ENCODE assay signal across 14 mouse cellular contexts in the genomic region with DNA sequence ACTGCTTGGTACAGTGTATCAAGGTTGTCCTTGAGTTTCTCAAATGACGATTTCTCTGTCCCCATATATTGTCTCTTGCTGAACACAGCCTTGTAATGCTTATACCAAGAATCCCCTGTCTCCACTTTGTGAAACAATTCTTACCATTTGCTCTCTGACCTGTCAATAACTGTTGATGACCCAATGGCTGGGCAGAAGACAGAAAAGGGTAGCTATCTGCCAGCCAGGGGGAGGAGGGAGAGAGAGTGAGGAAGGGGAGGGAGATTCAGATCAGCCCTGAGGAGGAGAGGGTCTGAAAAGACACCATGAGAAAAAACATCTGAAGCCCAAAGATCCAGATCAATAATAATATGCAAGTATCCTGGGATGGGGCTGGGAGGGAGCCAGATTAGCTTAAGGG. TPM values are rescaled to one million over a fixed set of nuclear protein-coding genes. Genes with fewer than 3 reads are reported as not detected.
"Had no signal": no experiment of that assay in that cellular context is flagged by ENCODE, and none has a peak within 500 bp of the region (broad histone marks: within the 10 kb centered on the region; RNA-seq: fewer than 3 reads in every experiment).

No protein-coding gene starts in this region.

- H3K27ac ChIP-seq: kidney, postnatal 0 days; left cerebral cortex, adult 2 months; liver, embryonic 13.5 days; neural tube, embryonic 13.5 days; stomach, embryonic 15.5 days had no signal

- H3K4me3 ChIP-seq: left cerebral cortex, adult 2 months; liver, embryonic 13.5 days; myocyte; neural tube, embryonic 13.5 days; stomach, embryonic 15.5 days had no signal

- H3K27me3 ChIP-seq: liver, embryonic 13.5 days; stomach, embryonic 15.5 days had no signal

- H3K9me3 ChIP-seq: stomach, embryonic 15.5 days had no signal

- H3K36me3 ChIP-seq: liver, embryonic 13.5 days; neural tube, embryonic 13.5 days; stomach, embryonic 15.5 days had no signal

- H3K4me2 ChIP-seq: liver, embryonic 13.5 days; neural tube, embryonic 13.5 days; stomach, embryonic 15.5 days had no signal

- DNase-seq: layer of hippocampus, postnatal 36 days; liver, embryonic 13.5 days; lung, adult 2 months; right cerebral cortex, postnatal 25 days had no signal

- H3K9ac ChIP-seq: liver, embryonic 13.5 days; neural tube, embryonic 13.5 days; stomach, embryonic 15.5 days had no signal

- H3K4me1 ChIP-seq: liver, embryonic 13.5 days had no signal

RNA-seq across cellular contexts. Expression of a gene that starts 37.9 kb away (rescaled TPM):
- total RNA-seq: left cerebral cortex, adult 2 months; megakaryocyte progenitor cell, adult 5-6 weeks; megakaryocyte-erythroid progenitor cell, adult 5-6 weeks; monocyte, adult 5-6 weeks; neutrophil, adult 5-6 weeks had no signal
- polyA plus RNA-seq: limb, embryonic 11.5 days had no signal
